Mouse (Mus musculus): ENCODE data around the gene Cux2. TPM values are rescaled to one million over a fixed set of nuclear protein-coding genes. Genes with fewer than 3 reads are reported as not detected.

The Cux2 gene
- polyA plus RNA-seq, 1 experiment: 0.62 TPM

- H3K36me3 ChIP-seq (ENCODE audit: control insufficient read depth, insufficient read depth): no peaks in the 10 kb centered on the region
- H3K79me2 ChIP-seq (ENCODE audit: control insufficient read depth, insufficient read depth): no peaks in the 10 kb centered on the region
- TF ChIP-seq TCF12 (IDR thresholded peaks at IDR 0.05; ENCODE audit: insufficient read depth, poor library complexity, severe bottlenecking) (no peak), MYOD1 (IDR thresholded peaks at IDR 0.05; ENCODE audit: control insufficient read depth in 1 of 3, insufficient read length in 2 of 3, low read depth in 2 of 3) (no peak), SRF (IDR thresholded peaks at IDR 0.05; ENCODE audit: control insufficient read depth, insufficient read length, low read depth) (no peak), MYOG (IDR thresholded peaks at IDR 0.05; ENCODE audit: control insufficient read depth in 1 of 3, insufficient read depth in 1 of 3, insufficient read length in 2 of 3, low read depth in 2 of 3) (no peak), REST (IDR thresholded peaks at IDR 0.05; ENCODE audit: insufficient read depth, insufficient read length) (no peak), TCF3 (IDR thresholded peaks at IDR 0.05; ENCODE audit: insufficient read length, low read depth) (no peak), E2F4 (IDR thresholded peaks at IDR 0.05; ENCODE audit: insufficient read depth) (no peak), CEBPB (IDR thresholded peaks at IDR 0.05; ENCODE audit: insufficient read depth, poor library complexity, severe bottlenecking) (no peak), POLR2AphosphoS2 (IDR thresholded peaks at IDR 0.05; ENCODE audit: insufficient read length, low read depth) (no peak), USF1 (IDR thresholded peaks at IDR 0.05; ENCODE audit: low read depth) (no peak), POLR2A (IDR thresholded peaks at IDR 0.05; ENCODE audit: insufficient read length, low read depth) (no peak), MAX (IDR thresholded peaks at IDR 0.05; ENCODE audit: low read depth) (no peak)
- H3ac ChIP-seq (ENCODE audit: control insufficient read depth, insufficient read length): no peak overlapping the region
- H3K4me3 ChIP-seq: no peak overlapping the region
- H3K4me2 ChIP-seq (ENCODE audit: low read depth): no peak overlapping the region
- peaks cover 74% of the 10 kb centered on the region for H3K27me3 ChIP-seq (ENCODE audit: control insufficient read depth, insufficient read depth, insufficient read length)
These were observed 76.4 kb downstream of the Cux2 start for GRCm38 (mm10) chr5:121973541-121973940.

GRCm38 (mm10) chr5:121972680-121973192 lies 77.2 kb downstream of the Cux2 start:
- no peaks in the 10 kb centered on the region for H3K36me3 ChIP-seq (ENCODE audit: control insufficient read depth, insufficient read depth)
- no peak for TF ChIP-seq E2F4 (IDR thresholded peaks at IDR 0.05; ENCODE audit: insufficient read depth)
- no peak for TF ChIP-seq TCF12 (IDR thresholded peaks at IDR 0.05; ENCODE audit: insufficient read depth, poor library complexity, severe bottlenecking)
- TF ChIP-seq POLR2A (IDR thresholded peaks at IDR 0.05; ENCODE audit: insufficient read length, low read depth): no peak
- no peak for TF ChIP-seq POLR2AphosphoS2 (IDR thresholded peaks at IDR 0.05; ENCODE audit: insufficient read length, low read depth)
- no peak for TF ChIP-seq SRF (IDR thresholded peaks at IDR 0.05; ENCODE audit: control insufficient read depth, insufficient read length, low read depth)
- no peak for TF ChIP-seq MYOD1 (IDR thresholded peaks at IDR 0.05; ENCODE audit: control insufficient read depth in 1 of 3, insufficient read length in 2 of 3, low read depth in 2 of 3)
- TF ChIP-seq TCF3 (IDR thresholded peaks at IDR 0.05; ENCODE audit: insufficient read length, low read depth): no peak
- no peak for TF ChIP-seq USF1 (IDR thresholded peaks at IDR 0.05; ENCODE audit: low read depth)
- TF ChIP-seq REST (IDR thresholded peaks at IDR 0.05; ENCODE audit: insufficient read depth, insufficient read length): no peak
- TF ChIP-seq MAX (IDR thresholded peaks at IDR 0.05; ENCODE audit: low read depth): no peak
- TF ChIP-seq CEBPB (IDR thresholded peaks at IDR 0.05; ENCODE audit: insufficient read depth, poor library complexity, severe bottlenecking): no peak
- TF ChIP-seq MYOG (IDR thresholded peaks at IDR 0.05; ENCODE audit: control insufficient read depth in 1 of 3, insufficient read depth in 1 of 3, insufficient read length in 2 of 3, low read depth in 2 of 3): no peak
- peaks cover 74% of the 10 kb centered on the region for H3K27me3 ChIP-seq (ENCODE audit: control insufficient read depth, insufficient read depth, insufficient read length)
- H3K4me2 ChIP-seq (ENCODE audit: low read depth): no peak overlapping the region
- no peak overlapping the region for H3ac ChIP-seq (ENCODE audit: control insufficient read depth, insufficient read length)
- H3K4me3 ChIP-seq: no peak overlapping the region
- no peaks in the 10 kb centered on the region for H3K79me2 ChIP-seq (ENCODE audit: control insufficient read depth, insufficient read depth)

GRCm38 (mm10) chr5:121968999-121969398 lies 80.9 kb downstream of the Cux2 start:
- H3K4me2 ChIP-seq (ENCODE audit: low read depth): no peak overlapping the region
- H3K27me3 ChIP-seq (ENCODE audit: control insufficient read depth, insufficient read depth, insufficient read length): peaks cover 86% of the 10 kb centered on the region
- H3ac ChIP-seq (ENCODE audit: control insufficient read depth, insufficient read length): no peak overlapping the region
- no peaks in the 10 kb centered on the region for H3K36me3 ChIP-seq (ENCODE audit: control insufficient read depth, insufficient read depth)
- TF ChIP-seq TCF3 (IDR thresholded peaks at IDR 0.05; ENCODE audit: insufficient read length, low read depth) (no peak), SRF (IDR thresholded peaks at IDR 0.05; ENCODE audit: control insufficient read depth, insufficient read length, low read depth) (no peak), USF1 (IDR thresholded peaks at IDR 0.05; ENCODE audit: low read depth) (no peak), CEBPB (IDR thresholded peaks at IDR 0.05; ENCODE audit: insufficient read depth, poor library complexity, severe bottlenecking) (no peak), MYOD1 (IDR thresholded peaks at IDR 0.05; ENCODE audit: control insufficient read depth in 1 of 3, insufficient read length in 2 of 3, low read depth in 2 of 3) (no peak), REST (IDR thresholded peaks at IDR 0.05; ENCODE audit: insufficient read depth, insufficient read length) (no peak), POLR2A (IDR thresholded peaks at IDR 0.05; ENCODE audit: insufficient read length, low read depth) (no peak), POLR2AphosphoS2 (IDR thresholded peaks at IDR 0.05; ENCODE audit: insufficient read length, low read depth) (no peak), TCF12 (IDR thresholded peaks at IDR 0.05; ENCODE audit: insufficient read depth, poor library complexity, severe bottlenecking) (no peak), E2F4 (IDR thresholded peaks at IDR 0.05; ENCODE audit: insufficient read depth) (no peak), MYOG (IDR thresholded peaks at IDR 0.05; ENCODE audit: control insufficient read depth in 1 of 3, insufficient read depth in 1 of 3, insufficient read length in 2 of 3, low read depth in 2 of 3) (no peak), MAX (IDR thresholded peaks at IDR 0.05; ENCODE audit: low read depth) (no peak)
- H3K79me2 ChIP-seq (ENCODE audit: control insufficient read depth, insufficient read depth): no peaks in the 10 kb centered on the region
- H3K4me3 ChIP-seq: no peak overlapping the region

- H3ac ChIP-seq (ENCODE audit: control insufficient read depth, insufficient read length): no peak overlapping the region
- no peak overlapping the region for H3K4me2 ChIP-seq (ENCODE audit: low read depth)
- TF ChIP-seq TCF3 (IDR thresholded peaks at IDR 0.05; ENCODE audit: insufficient read length, low read depth): no peak
- TF ChIP-seq E2F4 (IDR thresholded peaks at IDR 0.05; ENCODE audit: insufficient read depth): no peak
- TF ChIP-seq MYOG (IDR thresholded peaks at IDR 0.05; ENCODE audit: control insufficient read depth in 1 of 3, insufficient read depth in 1 of 3, insufficient read length in 2 of 3, low read depth in 2 of 3): no peak
- TF ChIP-seq TCF12 (IDR thresholded peaks at IDR 0.05; ENCODE audit: insufficient read depth, poor library complexity, severe bottlenecking): no peak
- no peak for TF ChIP-seq MYOD1 (IDR thresholded peaks at IDR 0.05; ENCODE audit: control insufficient read depth in 1 of 3, insufficient read length in 2 of 3, low read depth in 2 of 3)
- TF ChIP-seq MAX (IDR thresholded peaks at IDR 0.05; ENCODE audit: low read depth): no peak
- no peak for TF ChIP-seq USF1 (IDR thresholded peaks at IDR 0.05; ENCODE audit: low read depth)
- TF ChIP-seq CEBPB (IDR thresholded peaks at IDR 0.05; ENCODE audit: insufficient read depth, poor library complexity, severe bottlenecking): no peak
- TF ChIP-seq SRF (IDR thresholded peaks at IDR 0.05; ENCODE audit: control insufficient read depth, insufficient read length, low read depth): no peak
- no peak for TF ChIP-seq REST (IDR thresholded peaks at IDR 0.05; ENCODE audit: insufficient read depth, insufficient read length)
- no peak for TF ChIP-seq POLR2A (IDR thresholded peaks at IDR 0.05; ENCODE audit: insufficient read length, low read depth)
- TF ChIP-seq POLR2AphosphoS2 (IDR thresholded peaks at IDR 0.05; ENCODE audit: insufficient read length, low read depth): no peak
- H3K79me2 ChIP-seq (ENCODE audit: control insufficient read depth, insufficient read depth): no peaks in the 10 kb centered on the region
- H3K36me3 ChIP-seq (ENCODE audit: control insufficient read depth, insufficient read depth): no peaks in the 10 kb centered on the region
- no peak overlapping the region for H3K4me3 ChIP-seq
- H3K27me3 ChIP-seq (ENCODE audit: control insufficient read depth, insufficient read depth, insufficient read length): peaks cover 86% of the 10 kb centered on the region
These were observed 81.5 kb downstream of the Cux2 start for GRCm38 (mm10) chr5:121968416-121968815.

Data from myocyte (in vitro differentiated cells).